Mouse (Mus musculus) urinary bladder, postnatal 14 days (tissue): ENCODE results near the gene Kpna6.
A peak's percentile ranks its signal among the peaks of the same experiment; 100 is the strongest.

Experiments used
- DNase-seq: peaks from one replicate; pipeline ENCODE4 v3.0.0; 2021; ENCODE audit warnings: low spot score

The Kpna6 gene

GRCm38 (mm10) chr4:129617121-129617641, 55.4 kb downstream of the Kpna6 start:
- no peak for DNase-seq

- DNase-seq = no peak
Measured at GRCm38 (mm10) chr4:129616631-129617030, 55.9 kb downstream of the Kpna6 start.

DNA sequence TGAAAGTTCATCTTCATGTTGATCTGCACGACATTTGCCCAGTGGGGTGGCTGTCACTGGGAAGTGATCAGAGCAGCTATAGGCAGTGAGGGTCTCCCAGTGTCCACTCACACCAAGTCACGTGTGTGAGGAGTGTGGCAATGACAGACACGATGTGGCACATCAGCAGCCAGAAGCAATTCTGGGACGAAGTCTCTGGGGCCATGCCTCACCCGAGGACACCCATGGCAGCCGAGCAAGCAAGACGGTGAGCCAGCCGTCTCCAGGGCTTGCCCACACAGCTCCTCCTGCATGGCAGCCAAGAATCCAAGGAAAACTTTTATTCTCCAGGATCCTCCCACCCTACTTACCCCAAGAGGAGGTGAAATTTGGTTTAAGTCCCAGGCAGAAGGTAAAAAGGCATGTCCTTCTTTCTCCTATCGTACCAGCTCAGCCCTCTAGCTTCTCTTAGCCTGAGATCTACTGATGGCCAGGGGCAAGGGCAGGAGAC, 56.7 kb downstream of the Kpna6 start:
- DNase-seq = no peak

DNA sequence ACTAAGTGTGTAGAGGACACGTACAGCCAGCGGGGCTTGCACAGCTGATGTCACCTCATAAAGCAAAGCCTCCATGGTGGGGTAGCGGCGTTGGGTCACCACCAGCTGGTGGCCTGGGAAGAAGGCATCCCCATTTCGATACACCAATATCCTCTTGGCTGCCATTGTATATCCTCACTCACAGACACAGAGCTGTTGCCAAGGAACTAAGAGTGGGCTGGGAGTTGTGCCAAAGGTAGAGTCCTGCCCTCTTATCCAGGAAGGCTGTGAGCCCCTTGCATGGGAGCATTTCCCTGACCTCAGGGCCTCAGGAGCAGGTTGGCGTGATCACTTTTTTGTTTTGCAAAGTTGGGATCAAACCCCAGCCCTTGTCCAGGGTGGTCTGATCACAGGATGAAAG, 58.5 kb downstream of the Kpna6 start, which contains the start of gene Dcdc2b:
Gene Dcdc2b, minus strand, starts transcription at position 165 of the 400 bp plus-strand sequence.
- no peak for DNase-seq

- no peak for DNase-seq
Measured at GRCm38 (mm10) chr4:129610472-129610871, 62.1 kb downstream of the Kpna6 start.

- no peak for DNase-seq
Measured at GRCm38 (mm10) chr4:129610026-129610425, 62.5 kb downstream of the Kpna6 start.

- DNase-seq = no peak
Measured at GRCm38 (mm10) chr4:129609139-129609631, 63.4 kb downstream of the Kpna6 start.

GRCm38 (mm10) chr4:129608426-129609025, 64.0 kb downstream of the Kpna6 start:
- peak; percentile 87 for DNase-seq

- DNase-seq = peak; percentile 83
Measured at GRCm38 (mm10) chr4:129600233-129601158, 72.1 kb downstream of the Kpna6 start, which contains the start of the genes Eif3i and Tmem234. TSS of gene Eif3i (minus strand) at chr4:129600648. TSS of gene Tmem234 (plus strand) at chr4:129600668.
